Mouse (Mus musculus) kidney, adult 11 months (tissue): ENCODE data around the gene Depp1.

ENCODE experiments used
- DNase-seq: peaks from one replicate; pipeline ENCODE4 v3.0.0; 2022

Depp1 gene

DNA sequence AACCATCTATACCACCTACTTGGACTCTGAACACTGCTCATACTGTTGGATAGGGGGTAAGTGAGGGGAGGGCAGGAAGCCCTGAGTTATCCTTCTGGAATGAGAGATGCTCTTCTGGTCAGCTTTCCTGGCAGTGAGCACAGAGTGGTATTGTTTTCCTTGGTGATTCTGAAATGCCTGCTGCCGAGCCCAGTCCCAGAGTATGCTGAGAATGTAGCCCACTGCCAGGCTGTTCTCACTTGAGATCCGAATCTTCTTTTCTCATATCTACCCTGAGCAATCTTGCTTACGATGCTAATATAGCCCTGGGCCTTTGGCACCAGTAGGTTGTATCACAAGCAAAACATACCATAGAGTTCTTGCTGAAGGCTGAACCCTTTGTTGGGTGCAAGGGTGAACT is 43.9 kb downstream of the Depp1 start:
- DNase-seq, result no peak

- no peak for DNase-seq
Observed at GRCm38 (mm10) chr6:116697413-116697812, 47.0 kb downstream of the Depp1 start.

DNA sequence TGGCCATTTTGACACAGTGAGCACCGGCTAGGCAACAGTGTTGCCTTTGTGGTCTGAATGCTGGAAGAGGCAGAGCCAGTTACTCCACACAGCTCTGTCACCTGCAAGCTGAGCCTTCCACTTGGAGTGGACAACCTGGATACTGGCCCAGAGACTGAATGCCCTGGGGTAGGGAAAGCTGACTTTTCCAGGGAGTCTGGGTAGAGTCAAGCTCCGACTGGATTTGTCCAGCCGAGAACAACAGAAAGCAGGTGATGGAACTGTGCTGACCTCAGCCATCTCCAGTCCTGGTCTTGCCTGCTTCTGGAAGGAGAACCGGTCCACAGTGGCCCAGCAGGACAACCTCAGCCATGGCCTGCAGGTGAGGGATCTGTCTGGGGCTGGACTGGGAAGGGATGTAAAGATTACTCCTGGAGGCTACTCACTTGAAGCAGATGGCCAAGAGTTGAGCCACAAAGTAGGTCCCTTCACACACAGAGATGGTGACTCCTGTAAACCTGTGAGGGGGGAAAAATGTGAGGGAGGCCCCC is 47.6 kb downstream of the Depp1 start:
- peak; percentile 70 for DNase-seq

GRCm38 (mm10) chr6:116700821-116701220 is 50.4 kb downstream of the Depp1 start:
- DNase-seq, result no peak
